Mouse (Mus musculus): ENCODE data around the gene Chrne. TPM values are rescaled to one million over a fixed set of nuclear protein-coding genes. Genes with fewer than 3 reads are reported as not detected.
"Not testable (repeated sequence)": the region's sequence is repeated elsewhere in the genome, so short reads cannot be mapped to it uniquely, and the experiment has no call there.

Gene Chrne
- polyA plus RNA-seq, 1 experiment from 2014 or later = not detected

- 71% methylated on average over 7 of the region's 7 CpGs for WGBS
These were observed 33.6 kb downstream of the Chrne start for GRCm38 (mm10) chr11:70585457-70585856.

GRCm38 (mm10) chr11:70583775-70584174 is 35.2 kb downstream of the Chrne start:
- Histone ChIP-seq H3K36me3 (no peaks in the 10 kb centered on the region), H3K9me3 (replicated peaks) (no peaks in the 10 kb centered on the region), H3K27me3 (ENCODE audit: low read depth, poor library complexity, severe bottlenecking) (no peaks in the 10 kb centered on the region), H3K4me1 (peaks cover 28% of the 10 kb centered on the region), H3K4me3 (no peak overlapping the region), H3K27ac (replicated peaks) (no peak overlapping the region)
- DNase-seq (ENCODE audit: low spot score) = no peak
- WGBS = 95% methylated on average over 7 of the region's 7 CpGs

More at GRCm38 (mm10) chr11:70585457-70585856, 33.6 kb downstream of the Chrne start:
- H3K27ac ChIP-seq (replicated peaks) = peak overlapping the region; percentile 43; the same call in 1 of the 2 replicates
- H3K9me3 ChIP-seq (replicated peaks) = no peaks in the 10 kb centered on the region
- H3K27me3 ChIP-seq (ENCODE audit: low read depth, poor library complexity, severe bottlenecking) = no peaks in the 10 kb centered on the region
- H3K36me3 ChIP-seq = no peaks in the 10 kb centered on the region
- H3K4me3 ChIP-seq = no peak overlapping the region
- no peak for DNase-seq (ENCODE audit: low spot score)
- peaks cover 19% of the 10 kb centered on the region for H3K4me1 ChIP-seq

- Histone ChIP-seq H3K4me1 (peaks cover 31% of the 10 kb centered on the region), H3K27me3 (ENCODE audit: low read depth, poor library complexity, severe bottlenecking) (no peaks in the 10 kb centered on the region), H3K9me3 (replicated peaks) (no peaks in the 10 kb centered on the region), H3K27ac (replicated peaks) (no peak overlapping the region), H3K36me3 (no peaks in the 10 kb centered on the region), H3K4me3 (no peak overlapping the region)
- WGBS = 74% methylated on average over 6 of the region's 6 CpGs
- no peak for DNase-seq (ENCODE audit: low spot score)
These were observed 35.8 kb downstream of the Chrne start for GRCm38 (mm10) chr11:70583022-70583714.

- 84% methylated on average over 3 of the region's 3 CpGs for WGBS
- DNase-seq (ENCODE audit: low spot score) = no peak
- H3K4me1 ChIP-seq = peaks cover 38% of the 10 kb centered on the region
- H3K36me3 ChIP-seq = no peaks in the 10 kb centered on the region
- H3K27me3 ChIP-seq (ENCODE audit: low read depth, poor library complexity, severe bottlenecking) = no peaks in the 10 kb centered on the region
- no peak overlapping the region for H3K27ac ChIP-seq (replicated peaks)
- H3K4me3 ChIP-seq = no peak overlapping the region
- no peaks in the 10 kb centered on the region for H3K9me3 ChIP-seq (replicated peaks)
These were observed 36.8 kb downstream of the Chrne start for GRCm38 (mm10) chr11:70582196-70582595.

GRCm38 (mm10) chr11:70580921-70581320 is 38.1 kb downstream of the Chrne start:
- Histone ChIP-seq H3K27me3 (ENCODE audit: low read depth, poor library complexity, severe bottlenecking) (no peaks in the 10 kb centered on the region), H3K9me3 (replicated peaks) (no peaks in the 10 kb centered on the region), H3K4me1 (peaks cover 38% of the 10 kb centered on the region), H3K4me3 (no peak overlapping the region), H3K36me3 (no peaks in the 10 kb centered on the region), H3K27ac (replicated peaks) (no peak overlapping the region)
- no peak for DNase-seq (ENCODE audit: low spot score)
- 87% methylated on average over 3 of the region's 3 CpGs for WGBS

- Histone ChIP-seq H3K36me3 (no peaks in the 10 kb centered on the region), H3K4me1 (peaks cover 37% of the 10 kb centered on the region), H3K9me3 (replicated peaks) (no peaks in the 10 kb centered on the region), H3K27ac (replicated peaks) (0 out of 2 replicates have a peak overlapping the region, but pooled peaks have one; percentile 17), H3K4me3 (no peak overlapping the region), H3K27me3 (ENCODE audit: low read depth, poor library complexity, severe bottlenecking) (no peaks in the 10 kb centered on the region)
- DNase-seq (ENCODE audit: low spot score) = no peak
- 82% methylated on average over 5 of the region's 5 CpGs for WGBS
These were observed 38.7 kb downstream of the Chrne start for GRCm38 (mm10) chr11:70580358-70580720.

- H3K4me1 ChIP-seq = peaks cover 31% of the 10 kb centered on the region; the same call in 1 of the 2 replicates
- no peaks in the 10 kb centered on the region for H3K9me3 ChIP-seq (replicated peaks)
- 84% methylated on average over 9 of the region's 9 CpGs for WGBS
- no peak for DNase-seq (ENCODE audit: low spot score)
- H3K4me3 ChIP-seq = no peak overlapping the region
- no peaks in the 10 kb centered on the region for H3K36me3 ChIP-seq
- H3K27me3 ChIP-seq (ENCODE audit: low read depth, poor library complexity, severe bottlenecking) = no peaks in the 10 kb centered on the region
- H3K27ac ChIP-seq (replicated peaks) = 0 out of 2 replicates have a peak overlapping the region, but pooled peaks have one; percentile 17
These were observed 39.2 kb downstream of the Chrne start for GRCm38 (mm10) chr11:70579710-70580357.

- Histone ChIP-seq H3K36me3 (no peaks in the 10 kb centered on the region), H3K27me3 (ENCODE audit: low read depth, poor library complexity, severe bottlenecking) (no peaks in the 10 kb centered on the region), H3K4me3 (no peak overlapping the region), H3K4me1 (peaks cover 33% of the 10 kb centered on the region), H3K27ac (replicated peaks) (no peak overlapping the region), H3K9me3 (replicated peaks) (no peaks in the 10 kb centered on the region)
- 91% methylated on average over 6 of the region's 6 CpGs for WGBS
- no peak for DNase-seq (ENCODE audit: low spot score)
These were observed 40.1 kb downstream of the Chrne start for GRCm38 (mm10) chr11:70578962-70579361.

- Histone ChIP-seq H3K4me1 (peaks cover 36% of the 10 kb centered on the region), H3K4me3 (no peak overlapping the region), H3K36me3 (no peaks in the 10 kb centered on the region), H3K27me3 (ENCODE audit: low read depth, poor library complexity, severe bottlenecking) (no peaks in the 10 kb centered on the region), H3K27ac (replicated peaks) (no peak overlapping the region), H3K9me3 (replicated peaks) (no peaks in the 10 kb centered on the region)
- DNase-seq (ENCODE audit: low spot score) = no peak
- 87% methylated on average over 3 of the region's 3 CpGs for WGBS
These were observed 41.8 kb downstream of the Chrne start for GRCm38 (mm10) chr11:70577201-70577600.

- no peak for DNase-seq (ENCODE audit: low spot score)
- Histone ChIP-seq H3K27ac (replicated peaks) (peak overlapping the region; percentile 10; the same call in 1 of the 2 replicates), H3K4me1 (peaks cover 26% of the 10 kb centered on the region), H3K4me3 (no peak overlapping the region), H3K27me3 (ENCODE audit: low read depth, poor library complexity, severe bottlenecking) (no peaks in the 10 kb centered on the region), H3K9me3 (replicated peaks) (no peaks in the 10 kb centered on the region), H3K36me3 (no peaks in the 10 kb centered on the region)
- WGBS = 84% methylated on average over 6 of the region's 6 CpGs
These were observed 45.1 kb downstream of the Chrne start for GRCm38 (mm10) chr11:70573872-70574271.

- DNase-seq (ENCODE audit: low spot score) = no peak
- WGBS = 67% methylated on average over 5 of the region's 5 CpGs
- Histone ChIP-seq H3K36me3 (peaks cover 8% of the 10 kb centered on the region), H3K27me3 (ENCODE audit: low read depth, poor library complexity, severe bottlenecking) (no peaks in the 10 kb centered on the region), H3K9me3 (replicated peaks) (no peaks in the 10 kb centered on the region), H3K4me3 (no peak overlapping the region), H3K4me1 (peaks cover 16% of the 10 kb centered on the region), H3K27ac (replicated peaks) (no peak overlapping the region)
These were observed 46.6 kb downstream of the Chrne start for GRCm38 (mm10) chr11:70572348-70572902.

GRCm38 (mm10) chr11:70571641-70572040 is 47.4 kb downstream of the Chrne start:
- WGBS = 95% methylated on average over 1 of the region's 1 CpGs
- H3K27me3 ChIP-seq (ENCODE audit: low read depth, poor library complexity, severe bottlenecking) = no peaks in the 10 kb centered on the region
- H3K4me1 ChIP-seq = peaks cover 19% of the 10 kb centered on the region

GRCm38 (mm10) chr11:70570614-70571013 is 48.4 kb downstream of the Chrne start:
- not testable (repeated sequence) for H3K27ac ChIP-seq (replicated peaks); H3K27me3 ChIP-seq (ENCODE audit: low read depth, poor library complexity, severe bottlenecking); H3K36me3 ChIP-seq; H3K9me3 ChIP-seq (replicated peaks); DNase-seq (ENCODE audit: low spot score); H3K4me3 ChIP-seq
- WGBS = 90% methylated on average over 1 of the region's 1 CpGs
- H3K4me1 ChIP-seq = peaks cover 22% of the 10 kb centered on the region

More at GRCm38 (mm10) chr11:70571641-70572040, 47.4 kb downstream of the Chrne start:
- Histone ChIP-seq H3K4me3 (no peak overlapping the region), H3K27ac (replicated peaks) (no peak overlapping the region), H3K9me3 (replicated peaks) (no peaks in the 10 kb centered on the region), H3K36me3 (peaks cover 8% of the 10 kb centered on the region)
- DNase-seq (ENCODE audit: low spot score) = no peak

All from midbrain, embryonic 10.5 days (tissue).